In the genomic region with DNA sequence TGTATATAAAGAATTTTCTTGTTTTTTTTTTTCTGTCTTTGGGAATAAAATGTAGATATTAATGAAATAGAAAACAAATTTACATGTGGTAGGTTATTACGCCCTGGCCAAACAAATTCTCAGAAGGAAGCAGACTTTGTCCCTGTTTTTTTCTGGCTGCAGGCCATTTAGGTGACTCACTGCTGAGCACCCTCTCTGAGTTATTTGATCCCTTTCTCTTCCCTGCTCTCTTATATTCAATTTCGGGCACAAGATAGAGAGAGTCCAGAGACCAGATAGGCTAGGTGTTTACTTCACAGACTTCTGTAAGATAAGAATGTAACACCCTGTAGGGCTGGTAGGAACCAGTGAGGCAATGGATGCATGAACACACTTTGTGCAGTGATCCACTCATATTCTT, we compare ENCODE assay signal across 11 mouse cellular contexts. TPM values are rescaled to one million over a fixed set of nuclear protein-coding genes. Genes with fewer than 3 reads are reported as not detected.
DNase-seq lines count a peak whose midpoint lies in the region; ATAC-seq and TF ChIP-seq lines count a peak whose summit lies in the region.
"Had no signal": no experiment of that assay in that cellular context is flagged by ENCODE, and none has a peak within 500 bp of the region (broad histone marks: within the 10 kb centered on the region; RNA-seq: fewer than 3 reads in every experiment).

No protein-coding gene starts in this region.

- H3K27me3 ChIP-seq in liver, postnatal 0 days (ENCODE audit: insufficient read depth, low read length), result no peaks in the 10 kb centered on the region
- H3K27me3 ChIP-seq in liver, embryonic 12.5 days (replicated peaks), result no peaks in the 10 kb centered on the region
- H3K27me3 ChIP-seq in Patski, result no peaks in the 10 kb centered on the region
- H3K27me3 ChIP-seq in forebrain, embryonic 15.5 days, result no peaks in the 10 kb centered on the region
- H3K27me3 ChIP-seq: neural tube, embryonic 12.5 days had no signal

- WGBS in liver, postnatal 0 days (ENCODE audit: insufficient replicate concordance), result 46% methylated on average over 2 of the region's 2 CpGs
- 56% methylated on average over 2 of the region's 2 CpGs for WGBS in liver, embryonic 12.5 days (ENCODE audit: insufficient replicate concordance)
- WGBS in forebrain, embryonic 15.5 days, result 79% methylated on average over 2 of the region's 2 CpGs

- no peak for TF ChIP-seq CTCF in liver, postnatal 0 days (IDR thresholded peaks at IDR 0.05; ENCODE audit: low read depth)
- no peak for TF ChIP-seq CTCF in Patski (IDR thresholded peaks at IDR 0.05)

- H3K36me3 ChIP-seq in liver, postnatal 0 days (replicated peaks; ENCODE audit: insufficient read depth, low read length), result no peaks in the 10 kb centered on the region
- H3K36me3 ChIP-seq in liver, embryonic 12.5 days, result no peaks in the 10 kb centered on the region
- H3K36me3 ChIP-seq in forebrain, embryonic 15.5 days, result peaks cover 3% of the 10 kb centered on the region; the same call in 1 of the 2 replicates
- H3K36me3 ChIP-seq: neural tube, embryonic 12.5 days had no signal

- in situ Hi-C loops in Patski (cut with MboI; ENCODE audit: low pct_unique_long_range_greater_than_20kb), result loop anchor here (5.0 to 10.0 kb wide), 3 partner anchors 93 to 1277 kb away; no protein-coding TSS in a partner anchor

- no peak overlapping the region for H3K4me3 ChIP-seq in liver, postnatal 0 days (ENCODE audit: low read depth, low read length)
- H3K4me3 ChIP-seq in liver, embryonic 12.5 days, result no peak overlapping the region
- no peak overlapping the region for H3K4me3 ChIP-seq in forebrain, embryonic 15.5 days
- H3K4me3 ChIP-seq: neural tube, embryonic 12.5 days had no signal

- ATAC-seq in liver, postnatal 0 days, result no peak
- no peak for ATAC-seq in liver, embryonic 12.5 days
- ATAC-seq in Patski, result peak; percentile 44
- no peak for ATAC-seq in forebrain, embryonic 15.5 days (replicated peaks)
- ATAC-seq: inflammation-experienced regulatory T-cells, adult 6 months had no signal

- 0 out of 2 replicates have a peak overlapping the region, but pooled peaks have one; percentile 4 for H3K4me2 ChIP-seq in liver, postnatal 0 days (ENCODE audit: low read depth, low read length)
- H3K4me2 ChIP-seq in liver, embryonic 12.5 days, result no peak overlapping the region
- H3K4me2 ChIP-seq in forebrain, embryonic 15.5 days (replicated peaks), result no peak overlapping the region

- CTCF ChIA-PET in Patski (lab: Charles Lee), result interaction anchor here (1.2 kb wide), 1 partner anchor 100 kb away, joined by 3 read pairs; no protein-coding TSS in a partner anchor

- H3K9me3 ChIP-seq in liver, postnatal 0 days (ENCODE audit: low read length), result no peaks in the 10 kb centered on the region
- H3K9me3 ChIP-seq in liver, embryonic 12.5 days (replicated peaks), result no peaks in the 10 kb centered on the region
- no peaks in the 10 kb centered on the region for H3K9me3 ChIP-seq in forebrain, embryonic 15.5 days
- H3K9me3 ChIP-seq: neural tube, embryonic 12.5 days had no signal

- peaks cover 19% of the 10 kb centered on the region for H3K4me1 ChIP-seq in liver, postnatal 0 days (ENCODE audit: insufficient read depth)
- H3K4me1 ChIP-seq in liver, embryonic 12.5 days, result peaks cover 15% of the 10 kb centered on the region
- H3K4me1 ChIP-seq in forebrain, embryonic 15.5 days, result peaks cover 28% of the 10 kb centered on the region

- TF ChIP-seq EP300 in liver, postnatal 0 days (IDR thresholded peaks at IDR 0.05; ENCODE audit: low read depth), result no peak

- DNase-seq in liver, postnatal 0 days, result peak; percentile 26
- peak; percentile 15 for DNase-seq in Patski (ENCODE audit: low read depth, low spot score)
- peak; percentile 89 for DNase-seq in brain, adult 2 months (ENCODE audit: low read depth, low spot score)
- peak; percentile 51 for DNase-seq in kidney, postnatal 14 days
- no peak for DNase-seq in heart, postnatal 4 days
- DNase-seq: lung, postnatal 4 days; thymus, postnatal 14 days had no signal

- H3K9ac ChIP-seq in liver, postnatal 0 days (replicated peaks), result no peak overlapping the region
- H3K9ac ChIP-seq in liver, embryonic 12.5 days, result no peak overlapping the region
- no peak overlapping the region for H3K9ac ChIP-seq in forebrain, embryonic 15.5 days (replicated peaks)
- H3K9ac ChIP-seq: neural tube, embryonic 12.5 days had no signal

- POLR2A ChIA-PET in Patski (lab: Charles Lee), result no interaction called here

- no peak overlapping the region for H3K27ac ChIP-seq in liver, postnatal 0 days (ENCODE audit: low read depth)
- no peak overlapping the region for H3K27ac ChIP-seq in liver, embryonic 12.5 days
- H3K27ac ChIP-seq in forebrain, embryonic 15.5 days (replicated peaks), result no peak overlapping the region
- H3K27ac ChIP-seq: neural tube, embryonic 12.5 days had no signal

RNA-seq across cellular contexts. Expression of a gene that starts 57.2 kb away (rescaled TPM):
- 8.1 and 9.6 TPM in 2 replicates for polyA plus RNA-seq in liver, postnatal 0 days (2015; fragmentation: Nextera tagmentation; extraction: Ambion mirVana)
- polyA plus RNA-seq in liver, embryonic 12.5 days (2016; fragmentation: Nextera tagmentation; extraction: Ambion mirVana), result 8.5 and 8.9 TPM in 2 replicates
- 14.1 TPM for polyA plus RNA-seq in Patski (2021)
- polyA plus RNA-seq in forebrain, embryonic 15.5 days (2015; fragmentation: Nextera tagmentation; extraction: Ambion mirVana), result 132 and 143 TPM in 2 replicates
- 1 to 10 TPM in 1 of 2 experiments, under 1 TPM in 1; 0.91 to 1.8 TPM for total RNA-seq in heart, postnatal 4 days (2021)
